Mouse (Mus musculus) thymus, adult 2 months (tissue): ENCODE measurements at regions not wholly inside any gene's neighbourhood (a gene's known extent, or its start where the extent isn't known, plus 50 kb on each side); places are given as distances from the start of the nearest gene placed in this dataset.
A peak's percentile ranks its signal among the peaks of the same experiment; 100 is the strongest.

Experiments used
- DNase-seq: peaks from one replicate; pipeline ENCODE4 v3.0.0; 2021
- H3K27ac ChIP-seq: fragments of 200-500 bp; 2 replicates; pipeline ENCODE4 v1.5.1; 2012; ENCODE audit warnings: low read length, control low read depth; ENCODE audit not compliant: control insufficient read depth, insufficient read depth
- H3K27me3 ChIP-seq: fragments of 200-500 bp; 2 replicates; pipeline ENCODE4 v1.6.1; 2012; ENCODE audit warnings: mild to moderate bottlenecking, low read length, moderate library complexity, mixed read lengths; ENCODE audit not compliant: control insufficient read depth, insufficient read depth
- H3K36me3 ChIP-seq: fragments of 200-500 bp; 2 replicates; pipeline ENCODE4 v1.6.1; 2012; ENCODE audit warnings: mild to moderate bottlenecking, low read length, moderate library complexity; ENCODE audit not compliant: control insufficient read depth, insufficient read depth
- H3K4me1 ChIP-seq: fragments of 200-500 bp; replicated peaks from 2 replicates; pipeline ENCODE4 v1.6.1; 2012; ENCODE audit warnings: low read length; ENCODE audit not compliant: control insufficient read depth, insufficient read depth
- H3K4me3 ChIP-seq: fragments of 200-500 bp; 2 replicates; pipeline ENCODE4 v1.5.1; 2012; ENCODE audit warnings: mild to moderate bottlenecking, low read length, control low read depth, moderate library complexity; ENCODE audit not compliant: control insufficient read depth, insufficient read depth
- CTCF ChIP-seq: fragments of 200-500 bp; IDR thresholded peaks from 2 replicates; pipeline ENCODE4 v1.5.1; 2012; ENCODE audit warnings: mild to moderate bottlenecking, control low read depth, low read length, moderate library complexity, borderline replicate concordance; ENCODE audit not compliant: control insufficient read depth, poor library complexity, insufficient read depth; ENCODE audit errors: extremely low read depth
- POLR2A ChIP-seq: fragments of 200-500 bp; IDR thresholded peaks from 2 replicates; pipeline ENCODE4 v1.6.1; 2012; ENCODE audit warnings: mild to moderate bottlenecking, low read length, control low read depth, moderate library complexity; ENCODE audit not compliant: control insufficient read depth, poor library complexity, insufficient read depth; ENCODE audit errors: extremely low read depth
- WGBS: fragments of 180-500 bp; shearing (Covaris S2); methylation state at CpG from one replicate; pipeline ENCODE4 v1.1.7; 2018; 5-methylcytosine and 5-hydroxymethylcytosine counted together

DNA sequence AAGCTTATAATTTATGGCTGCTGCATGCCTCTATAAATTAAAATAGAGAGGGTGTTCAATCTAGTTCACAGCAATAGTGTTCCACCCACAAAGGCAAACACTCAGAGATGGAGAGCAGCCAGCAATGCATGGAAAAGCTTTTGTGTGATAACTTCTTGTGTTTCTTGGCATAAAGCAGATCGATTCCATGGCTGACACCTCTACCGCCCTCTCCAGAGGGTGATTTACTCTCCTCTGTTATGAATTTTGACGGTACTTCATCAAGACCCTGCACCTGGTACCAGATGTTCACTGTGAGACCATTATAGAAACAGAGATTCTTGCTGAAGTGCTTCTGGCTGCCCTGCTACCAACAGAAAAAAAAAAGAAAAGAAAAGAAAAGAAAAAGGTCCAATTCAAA lies 54.1 kb upstream of the Btc start:
- Histone ChIP-seq H3K36me3 (no peaks in the 10 kb centered on the region), H3K27ac (no peak overlapping the region), H3K27me3 (no peaks in the 10 kb centered on the region), H3K4me3 (no peak overlapping the region), H3K4me1 (no peaks in the 10 kb centered on the region)
- DNase-seq = no peak
- TF ChIP-seq CTCF (no peak), POLR2A (no peak)
- WGBS = 76% methylated on average over 3 of the region's 3 CpGs

DNA sequence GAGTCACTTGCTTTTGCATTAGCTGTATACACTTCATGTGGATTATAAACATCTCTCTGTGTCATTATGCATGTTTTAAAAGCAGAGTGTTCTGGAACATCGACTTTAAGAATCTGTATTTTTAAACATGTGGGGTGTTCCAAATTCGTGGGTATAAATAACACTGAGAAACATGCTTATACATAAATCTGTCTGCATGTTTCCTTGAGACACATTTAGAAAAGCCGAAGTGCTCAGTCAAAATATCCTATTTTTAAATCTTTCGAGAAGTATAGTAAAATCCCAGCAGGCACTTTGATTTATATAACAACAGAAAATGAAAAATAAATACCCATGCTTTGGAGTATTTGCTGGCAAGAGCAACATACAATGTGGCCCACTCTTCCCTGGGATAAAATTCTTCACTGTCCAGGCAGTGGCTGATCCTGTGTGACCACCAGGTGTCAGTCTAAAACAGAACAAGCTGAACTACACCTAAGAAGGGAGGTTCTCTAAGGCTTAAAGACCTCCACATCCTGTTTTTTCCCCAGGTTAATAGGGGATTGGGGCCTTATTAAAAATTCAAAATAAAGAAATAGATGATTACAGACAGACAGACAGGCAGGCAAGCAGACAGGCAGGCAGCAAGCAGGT lies 52.4 kb upstream of the Parm1 start:
- 40% methylated on average over 4 of the region's 4 CpGs for WGBS
- Histone ChIP-seq H3K27ac (no peak overlapping the region), H3K27me3 (no peaks in the 10 kb centered on the region), H3K4me1 (no peaks in the 10 kb centered on the region), H3K36me3 (no peaks in the 10 kb centered on the region), H3K4me3 (no peak overlapping the region)
- TF ChIP-seq CTCF = no peak
- no peak for TF ChIP-seq POLR2A
- DNase-seq = peak; percentile 10
